Mouse (Mus musculus) liver, embryonic 16.5 days (tissue): ENCODE measurements around the gene Ifnab. TPM values are rescaled to one million over a fixed set of nuclear protein-coding genes. Genes with fewer than 3 reads are reported as not detected.
A peak's percentile ranks its signal among the peaks of the same experiment; 100 is the strongest.

Experiments used
- ATAC-seq: fragments of 200-750 bp; cut with Nextera tagmentation; 2 replicates; pipeline ENCODE4 v1.8.0; 2017; ENCODE audit warnings: low read depth, mild to moderate bottlenecking, moderate number of reproducible peaks, moderate library complexity
- H3K27ac ChIP-seq: fragments of 300-500 bp; sonication (generic); 2 replicates; pipeline ENCODE4 v1.5.1; 2014; ENCODE audit warnings: mild to moderate bottlenecking, low read length
- H3K27me3 ChIP-seq: fragments of 300-500 bp; sonication (generic); 2 replicates; pipeline ENCODE4 v1.6.1; 2014; ENCODE audit warnings: low read depth, low read length, mixed read lengths; ENCODE audit not compliant: control insufficient read depth, insufficient read depth
- H3K36me3 ChIP-seq: fragments of 300-500 bp; sonication (generic); 2 replicates; pipeline ENCODE4 v1.6.1; 2014; ENCODE audit warnings: mild to moderate bottlenecking; ENCODE audit not compliant: control insufficient read depth, insufficient read depth
- H3K4me1 ChIP-seq: fragments of 300-500 bp; sonication (generic); 2 replicates; pipeline ENCODE4 v1.6.1; 2014; ENCODE audit warnings: low read depth, low read length, mixed read lengths; ENCODE audit not compliant: control insufficient read depth
- H3K4me2 ChIP-seq: fragments of 300-500 bp; sonication (generic); 2 replicates; pipeline ENCODE4 v1.6.1; 2014; ENCODE audit warnings: low read depth, low read length, mixed read lengths
- H3K4me3 ChIP-seq: fragments of 300-500 bp; sonication (generic); 2 replicates; pipeline ENCODE4 v1.5.1; 2014; ENCODE audit warnings: low read depth, mild to moderate bottlenecking, low read length
- H3K9ac ChIP-seq: fragments of 300-500 bp; sonication (generic); 2 replicates; pipeline ENCODE4 v1.6.1; 2014; ENCODE audit warnings: low read depth, low read length
- H3K9me3 ChIP-seq: fragments of 300-500 bp; sonication (generic); replicated peaks from 2 replicates; pipeline ENCODE4 v1.6.1; 2016; ENCODE audit warnings: low read length; ENCODE audit not compliant: control insufficient read depth
- WGBS: fragments of 180-500 bp; shearing (Covaris S2); extraction: QIAGEN DNeasy Blood & Tissue Kit; methylation state at CpG from one replicate; pipeline ENCODE4 v1.1.7; 2014; ENCODE audit not compliant: insufficient replicate concordance; 5-methylcytosine and 5-hydroxymethylcytosine counted together
- polyA plus RNA-seq: library from polyadenylated mRNA; unstranded; fragments of >200 nt; fragmentation: Nextera tagmentation; extraction: Ambion mirVana; gene quantifications from 2 replicates; pipeline ENCODE4 v1.2.1, GENCODE M21; 2015

The Ifnab gene
- polyA plus RNA-seq, 1 experiment from 2014 or later = not detected

- no peaks in the 10 kb centered on the region for H3K9me3 ChIP-seq
- H3K36me3 ChIP-seq = no peaks in the 10 kb centered on the region
- peak; percentile 86 for ATAC-seq
Observed at GRCm38 (mm10) chr4:88641077-88641831, 49.9 kb downstream of the Ifnab start.

GRCm38 (mm10) chr4:88640704-88641076 is 50.5 kb downstream of the Ifnab start:
- Histone ChIP-seq H3K27ac (no peak overlapping the region), H3K4me2 (peak overlapping the region; percentile 50), H3K9ac (no peak overlapping the region), H3K27me3 (no peaks in the 10 kb centered on the region), H3K9me3 (no peaks in the 10 kb centered on the region), H3K4me3 (peak overlapping the region; percentile 54), H3K4me1 (no peaks in the 10 kb centered on the region), H3K36me3 (no peaks in the 10 kb centered on the region)
- WGBS = 42% methylated on average over 8 of the region's 8 CpGs
- no peak for ATAC-seq

More at GRCm38 (mm10) chr4:88641077-88641831, 49.9 kb downstream of the Ifnab start:
- Histone ChIP-seq H3K9ac (no peak overlapping the region), H3K4me3 (peak overlapping the region; percentile 54), H3K4me2 (peak overlapping the region; percentile 50), H3K27me3 (no peaks in the 10 kb centered on the region), H3K27ac (no peak overlapping the region), H3K4me1 (no peaks in the 10 kb centered on the region)
- WGBS = 14% methylated on average over 11 of the region's 11 CpGs

Other genes starting within 250 kb of the Ifnab start
- not detected in 2 replicates for gene Ifnb1, start 168.6 kb downstream of the Ifnab start, polyA plus RNA-seq
- gene Ifna15, start 133.1 kb downstream of the Ifnab start, polyA plus RNA-seq = not detected in 2 replicates
- not detected in 2 replicates for gene Ifna14, start 119.6 kb downstream of the Ifnab start, polyA plus RNA-seq
- not detected in 2 replicates for gene Ifna9, start 99.0 kb downstream of the Ifnab start, polyA plus RNA-seq
- not detected in 2 replicates for gene Ifna12, start 88.0 kb downstream of the Ifnab start, polyA plus RNA-seq
- not detected in 2 replicates for gene C87499, start 56.9 kb downstream of the Ifnab start, polyA plus RNA-seq
- gene Ifna13, start 46.9 kb downstream of the Ifnab start, polyA plus RNA-seq = not detected in 2 replicates
- not detected in 2 replicates for gene Ifna16, start 14.4 kb downstream of the Ifnab start, polyA plus RNA-seq
- gene Ifna2, start 7.4 kb downstream of the Ifnab start, polyA plus RNA-seq = not detected in 2 replicates
- 0.25 and 0.32 TPM in 2 replicates for gene Gm26566, start 30.4 kb upstream of the Ifnab start, polyA plus RNA-seq
- gene Klhl9, start 31.1 kb upstream of the Ifnab start, polyA plus RNA-seq = 22.4 and 23.5 TPM in 2 replicates
- gene Gm13271, start 63.5 kb upstream of the Ifnab start, polyA plus RNA-seq = not detected in 2 replicates
- gene Gm13283, start 68.8 kb upstream of the Ifnab start, polyA plus RNA-seq = 0.07 TPM in 1 of 2 replicates, not detected in the other
- 0.11 TPM in 1 of 2 replicates, not detected in the other for gene Gm13290, start 82.5 kb upstream of the Ifnab start, polyA plus RNA-seq
- gene Gm13289, start 85.6 kb upstream of the Ifnab start, polyA plus RNA-seq = not detected in 2 replicates
- gene Gm13272, start 88.5 kb upstream of the Ifnab start, polyA plus RNA-seq = not detected in 2 replicates
- not detected in 2 replicates for gene Ifnz, start 90.8 kb upstream of the Ifnab start, polyA plus RNA-seq
- gene Gm13276, start 94.3 kb upstream of the Ifnab start, polyA plus RNA-seq = not detected in 2 replicates
- not detected in 2 replicates for gene Gm13277, start 97.3 kb upstream of the Ifnab start, polyA plus RNA-seq
- not detected in 2 replicates for gene Gm13278, start 100.2 kb upstream of the Ifnab start, polyA plus RNA-seq
- gene Gm13275, start 103.1 kb upstream of the Ifnab start, polyA plus RNA-seq = not detected in 2 replicates
- not detected in 2 replicates for gene Gm13279, start 106.0 kb upstream of the Ifnab start, polyA plus RNA-seq
- gene Gm13285, start 108.3 kb upstream of the Ifnab start, polyA plus RNA-seq = 0.15 and 0.23 TPM in 2 replicates
- gene Gm13287, start 111.9 kb upstream of the Ifnab start, polyA plus RNA-seq = not detected in 2 replicates
- not detected in 2 replicates for gene Gm13288, start 114.2 kb upstream of the Ifnab start, polyA plus RNA-seq
- gene Ifna7, start 124.9 kb upstream of the Ifnab start, polyA plus RNA-seq = not detected in 2 replicates
- gene Ifna11, start 128.6 kb upstream of the Ifnab start, polyA plus RNA-seq = not detected in 2 replicates
- gene Ifna6, start 136.1 kb upstream of the Ifnab start, polyA plus RNA-seq = not detected in 2 replicates
- not detected in 2 replicates for gene Ifna5, start 144.2 kb upstream of the Ifnab start, polyA plus RNA-seq
- gene Ifna4, start 150.5 kb upstream of the Ifnab start, polyA plus RNA-seq = not detected in 2 replicates
- gene Ifna1, start 158.7 kb upstream of the Ifnab start, polyA plus RNA-seq = not detected in 2 replicates
- not detected in 2 replicates for gene Ifne, start 188.8 kb upstream of the Ifnab start, polyA plus RNA-seq